1 mouse cellular context compared by ENCODE assay signal in the genomic region with DNA sequence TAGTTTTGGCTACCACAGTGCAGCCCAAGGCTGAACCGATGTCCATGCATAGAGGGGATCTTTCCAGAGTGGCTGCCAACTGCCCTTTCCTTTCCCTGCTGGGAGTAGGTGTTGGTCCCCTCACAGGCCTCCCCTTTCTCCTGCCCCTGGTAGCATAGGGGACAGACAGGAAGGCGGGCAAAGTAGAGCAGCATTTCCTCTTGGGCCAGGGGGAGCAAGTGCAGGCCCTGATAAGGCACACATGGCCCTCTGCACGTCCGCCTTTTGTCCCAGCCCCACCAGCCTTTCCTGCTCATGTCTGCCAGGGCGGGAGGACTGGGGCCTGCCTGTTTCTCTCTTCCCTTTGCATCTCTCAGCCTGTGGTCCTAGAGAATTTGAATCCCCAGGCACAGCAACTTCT.
TF ChIP-seq lines count a peak whose summit lies in the region.

No protein-coding gene starts in this region.

TF ChIP-seq in MEL, 35 proteins besides CTCF, POLR2A, EP300 and RAD21:
- peak; percentile 36; the same call in 1 of the 2 replicates for TF ChIP-seq GATA1 (IDR thresholded peaks at IDR 0.05; ENCODE audit: low read depth, low read length)
- peak; percentile 80; the same call in 1 of the 2 replicates for TF ChIP-seq MAZ (IDR thresholded peaks at IDR 0.05; ENCODE audit: low read depth, low read length)
- peak; percentile 53; the same call in 1 of the 2 replicates for TF ChIP-seq SIN3A (IDR thresholded peaks at IDR 0.05; ENCODE audit: low read length)
- 0 out of 2 replicates have a peak, but pooled peaks have one; percentile 57 for TF ChIP-seq TBP (IDR thresholded peaks at IDR 0.05; ENCODE audit: low read depth, low read length)
- TF ChIP-seq NELFE (IDR thresholded peaks at IDR 0.05; ENCODE audit: low read depth, low read length), result 0 out of 2 replicates have a peak, but pooled peaks have one; percentile 17
- TF ChIP-seq KAT2A (conservative IDR thresholded peaks at IDR 0.05; ENCODE audit: low read depth, low read length), result no peak
- TF ChIP-seq TCF12 (IDR thresholded peaks at IDR 0.05; ENCODE audit: low read depth, low read length), result peak; percentile 62; the same call in 1 of the 2 replicates
- no peak for TF ChIP-seq USF2 (IDR thresholded peaks at IDR 0.05; ENCODE audit: borderline replicate concordance in 1 of 2, insufficient read depth in 1 of 2, low read depth in 1 of 2, low read length in 2 of 2)
- peak; percentile 61; the same call in 1 of the 2 replicates for TF ChIP-seq MYC (IDR thresholded peaks at IDR 0.05; ENCODE audit: low read depth, low read length)
- peak; percentile 68 for TF ChIP-seq TAL1 (IDR thresholded peaks at IDR 0.05; ENCODE audit: low read length)
- TF ChIP-seq UBTF (IDR thresholded peaks at IDR 0.05; ENCODE audit: borderline replicate concordance, insufficient read depth, low read depth, low read length), result 0 out of 2 replicates have a peak, but pooled peaks have one; percentile 77
- peak; percentile 39; the same call in 1 of the 2 replicates for TF ChIP-seq ETS1 (IDR thresholded peaks at IDR 0.05; ENCODE audit: low read depth, low read length)
- TF ChIP-seq HCFC1 (IDR thresholded peaks at IDR 0.05; ENCODE audit: low read depth, low read length), result peak; percentile 63
- peak; percentile 61 for TF ChIP-seq MAX (IDR thresholded peaks at IDR 0.05; ENCODE audit: low read length)
- no peak for TF ChIP-seq POLR2AphosphoS5 (IDR thresholded peaks at IDR 0.05; ENCODE audit: borderline replicate concordance, low read depth, low read length)
